Mouse (Mus musculus) layer of hippocampus, adult 8-10 months (tissue): ENCODE results near the gene Ormdl3. TPM values are rescaled to one million over a fixed set of nuclear protein-coding genes. Genes with fewer than 3 reads are reported as not detected.

Experiments used
- DNase-seq, 2 experiments: peaks; one replicate each; pipeline ENCODE4 v3.0.0; 2022; ENCODE audit warnings: low spot score in 2 of 2
- total RNA-seq, 4 experiments: library from RNA; stranded (reverse); gene quantifications; 2 replicates each; pipeline ENCODE4 v1.2.4; 2022

Ormdl3 gene
- total RNA-seq, 4 experiments from 2014 or later: 43.4 to 57.6 (median 48.9) TPM

- DNase-seq: peak; percentile 75 to 86
These were observed 36.0 kb downstream of the Ormdl3 start, which contains the start of gene Zpbp2 for GRCm38 (mm10) chr11:98550975-98551828. Gene Zpbp2, plus strand, starts transcription at chr11:98551097.

- DNase-seq: no peak
These were observed 36.7 kb downstream of the Ormdl3 start for GRCm38 (mm10) chr11:98550311-98550974.

- no peak for DNase-seq
These were observed 37.8 kb downstream of the Ormdl3 start for GRCm38 (mm10) chr11:98549363-98549762.

- DNase-seq: no peak
These were observed 39.9 kb downstream of the Ormdl3 start for GRCm38 (mm10) chr11:98547308-98547693.

- DNase-seq: no peak
These were observed 40.5 kb downstream of the Ormdl3 start for GRCm38 (mm10) chr11:98546529-98547307.

- DNase-seq: no peak
These were observed 41.4 kb downstream of the Ormdl3 start, which contains the start of gene Ikzf3 for GRCm38 (mm10) chr11:98545711-98546231. Gene Ikzf3, minus strand, starts transcription at chr11:98546031.

- no peak for DNase-seq
These were observed 42.1 kb downstream of the Ormdl3 start for GRCm38 (mm10) chr11:98544890-98545677.

GRCm38 (mm10) chr11:98543414-98543813, 43.8 kb downstream of the Ormdl3 start:
- DNase-seq: no peak

- no peak for DNase-seq
These were observed 44.6 kb downstream of the Ormdl3 start for GRCm38 (mm10) chr11:98542553-98542952.

GRCm38 (mm10) chr11:98540319-98540718, 46.8 kb downstream of the Ormdl3 start:
- DNase-seq: no peak

GRCm38 (mm10) chr11:98537480-98538034, 49.6 kb downstream of the Ormdl3 start:
- DNase-seq: no peak

Other genes with a start within 250 kb of the Ormdl3 start
- 10 to 100 TPM; 52.5 to 55.9 (median 53.3) TPM for gene Ppp1r1b, start 239.0 kb downstream of the Ormdl3 start, total RNA-seq
- gene Stard3, start 229.0 kb downstream of the Ormdl3 start, total RNA-seq: 10 to 100 TPM; 35.5 to 41.0 (median 36.5) TPM
- gene Tcap, start 203.6 kb downstream of the Ormdl3 start, total RNA-seq: 10 to 100 TPM in 2 of 4 experiments, 1 to 10 TPM in 2; 1.2 to 15.3 (median 8.3) TPM
- gene Pnmt, start 200.9 kb downstream of the Ormdl3 start, total RNA-seq: 1 to 10 TPM in 2 of 4 experiments, under 1 TPM in 1, not detected in 1; 0.37 to 1.5 (median 1.3) TPM
- 10 to 100 TPM in 2 of 4 experiments, 1 to 10 TPM in 2; 8.7 to 11.7 (median 9.6) TPM for gene Pgap3, start 186.9 kb downstream of the Ormdl3 start, total RNA-seq
- 1 to 10 TPM; 2.1 to 3.5 (median 2.9) TPM for gene Erbb2, start 174.9 kb downstream of the Ormdl3 start, total RNA-seq
- gene Mien1, start 148.4 kb downstream of the Ormdl3 start, total RNA-seq: 10 to 100 TPM; 83.9 to 93.8 (median 89.8) TPM
- 1 to 10 TPM; 2.6 to 3.5 (median 2.9) TPM for gene Grb7, start 141.0 kb downstream of the Ormdl3 start, total RNA-seq
- not detected for gene Ikzf3, start 41.3 kb downstream of the Ormdl3 start, total RNA-seq
- gene Zpbp2, start 36.3 kb downstream of the Ormdl3 start, total RNA-seq: under 1 TPM in 1 of 4 experiments, not detected in 3; 0.75 TPM
- gene Lrrc3c, start 10.9 kb upstream of the Ormdl3 start, total RNA-seq: not detected
- 10 to 100 TPM; 12.1 to 20.0 (median 14.9) TPM for gene Gm12355, start 38.3 kb upstream of the Ormdl3 start, total RNA-seq
- gene Gsdma3, start 39.0 kb upstream of the Ormdl3 start, total RNA-seq: under 1 TPM in 1 of 4 experiments, not detected in 3; 0.27 TPM
- not detected for gene Gsdma2, start 59.4 kb upstream of the Ormdl3 start, total RNA-seq
- under 1 TPM in 1 of 4 experiments, not detected in 3; 0.22 TPM for gene Gsdma, start 77.0 kb upstream of the Ormdl3 start, total RNA-seq
- 100 to 1,000 TPM; 115 to 128 (median 124) TPM for gene Psmd3, start 95.2 kb upstream of the Ormdl3 start, total RNA-seq
- not detected for gene Csf3, start 113.9 kb upstream of the Ormdl3 start, total RNA-seq
- 100 to 1,000 TPM; 118 to 162 (median 138) TPM for gene Med24, start 142.1 kb upstream of the Ormdl3 start, total RNA-seq
- 100 to 1,000 TPM; 919 to 985 (median 938) TPM for gene Thra, start 153.3 kb upstream of the Ormdl3 start, total RNA-seq
- 10 to 100 TPM; 86.6 to 99.6 (median 92.7) TPM for gene Nr1d1, start 188.0 kb upstream of the Ormdl3 start, total RNA-seq
- 100 to 1,000 TPM; 140 to 201 (median 177) TPM for gene Msl1, start 208.1 kb upstream of the Ormdl3 start, total RNA-seq
- gene Casc3, start 217.5 kb upstream of the Ormdl3 start, total RNA-seq: 10 to 100 TPM; 50.5 to 64.9 (median 59.4) TPM
- 100 to 1,000 TPM; 171 to 203 (median 197) TPM for gene Rapgefl1, start 249.4 kb upstream of the Ormdl3 start, total RNA-seq